Mouse (Mus musculus) brown adipose tissue, adult 24 weeks (tissue): ENCODE results near the gene Tenm2. TPM values are rescaled to one million over a fixed set of nuclear protein-coding genes. Genes with fewer than 3 reads are reported as not detected.

Experiments used
- H3K27ac ChIP-seq: fragments of 200-500 bp; replicated peaks from 2 replicates; pipeline ENCODE4 v1.5.1; 2012; ENCODE audit warnings: low read depth, mild to moderate bottlenecking, low read length
- H3K4me1 ChIP-seq: fragments of 200-500 bp; 2 replicates; pipeline ENCODE4 v1.6.1; 2012; ENCODE audit warnings: low read length, mixed read lengths; ENCODE audit not compliant: control insufficient read depth, insufficient read depth, insufficient read length
- H3K4me3 ChIP-seq: fragments of 200-500 bp; 2 replicates; pipeline ENCODE4 v1.5.1; 2012; ENCODE audit warnings: low read depth, mild to moderate bottlenecking, low read length, moderate library complexity; ENCODE audit not compliant: insufficient read depth
- polyA plus RNA-seq: library from polyadenylated mRNA; stranded (reverse); fragments of >200 nt; gene quantifications from 2 replicates; pipeline ENCODE4 v1.2.4, GENCODE M21; 2012; ENCODE audit not compliant: missing spikeins, insufficient read depth, insufficient read length

The Tenm2 gene
- polyA plus RNA-seq, 1 experiment: not detected

DNA sequence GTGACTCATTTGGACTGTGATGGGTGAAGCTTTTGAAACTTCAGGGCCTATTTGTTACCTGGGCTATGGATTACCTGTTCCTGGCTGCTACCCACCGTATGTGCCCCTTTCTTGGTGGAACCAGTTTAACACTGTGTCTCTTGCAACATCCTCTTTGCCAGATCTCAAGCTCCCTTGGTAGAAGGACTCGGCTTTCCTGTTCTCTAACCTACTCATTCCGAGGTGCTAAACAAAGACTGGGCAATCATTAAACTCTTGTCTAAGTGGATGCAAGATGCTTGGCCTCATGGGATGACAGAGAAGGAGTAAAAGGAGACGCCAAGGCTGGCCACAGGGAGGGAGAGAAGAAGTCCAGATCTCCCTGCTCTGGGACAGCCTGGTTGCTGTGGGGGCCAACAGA, 1198.5 kb downstream of the Tenm2 start:
- Histone ChIP-seq H3K4me3 (no peak overlapping the region), H3K4me1 (no peaks in the 10 kb centered on the region), H3K27ac (no peak overlapping the region)

DNA sequence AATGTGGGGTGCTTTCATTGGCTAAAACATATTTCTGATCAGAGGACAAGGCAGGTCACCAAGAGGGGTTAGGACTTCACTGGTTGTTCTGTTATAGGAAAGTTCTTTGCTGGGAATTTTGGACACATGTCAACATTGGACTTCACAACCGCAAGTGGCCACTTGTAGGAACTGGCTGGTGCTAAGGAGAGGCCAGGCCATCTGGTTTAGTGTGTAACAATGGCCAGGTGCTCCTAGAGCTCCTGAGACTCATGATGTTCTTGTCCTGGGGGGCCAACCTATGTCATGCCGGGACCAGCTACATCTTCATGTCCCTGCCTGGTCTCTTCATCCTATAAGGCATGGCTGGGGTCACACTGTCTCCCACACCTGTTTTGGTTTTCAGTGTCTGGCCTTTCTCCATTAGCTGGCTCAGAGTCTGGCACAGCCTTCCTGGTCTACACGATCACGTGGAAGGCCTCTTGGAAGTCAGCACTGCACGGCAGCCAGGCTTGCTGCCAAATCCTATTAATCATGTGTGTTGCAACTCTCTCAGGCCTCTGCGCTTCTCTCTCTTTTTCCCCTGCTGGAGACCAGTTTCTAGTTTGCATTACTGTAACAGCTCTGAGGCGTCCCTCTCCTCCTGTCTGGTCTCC, 1199.6 kb downstream of the Tenm2 start:
- Histone ChIP-seq H3K4me3 (no peak overlapping the region), H3K27ac (no peak overlapping the region), H3K4me1 (no peaks in the 10 kb centered on the region)

DNA sequence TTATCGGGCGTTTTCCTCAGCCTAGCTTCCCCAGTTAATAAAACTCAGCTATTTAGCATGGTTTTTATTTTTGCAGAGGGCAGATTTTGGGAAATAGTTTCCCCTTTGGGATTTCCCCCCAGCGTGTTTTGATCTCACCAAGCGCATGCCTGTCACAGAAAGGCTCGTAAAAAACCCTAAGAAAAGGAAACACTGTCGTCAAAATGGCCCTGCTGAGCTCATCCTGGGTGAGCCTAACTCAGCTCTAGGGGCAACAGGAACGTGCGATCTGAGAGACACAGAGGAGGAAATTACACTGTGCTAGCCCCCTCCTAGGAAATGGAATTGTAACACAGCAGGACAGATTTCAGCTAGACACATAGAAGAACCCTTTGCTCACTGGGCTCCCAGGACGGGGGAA, 1204.0 kb downstream of the Tenm2 start:
- Histone ChIP-seq H3K4me3 (no peak overlapping the region), H3K4me1 (no peaks in the 10 kb centered on the region), H3K27ac (no peak overlapping the region)

DNA sequence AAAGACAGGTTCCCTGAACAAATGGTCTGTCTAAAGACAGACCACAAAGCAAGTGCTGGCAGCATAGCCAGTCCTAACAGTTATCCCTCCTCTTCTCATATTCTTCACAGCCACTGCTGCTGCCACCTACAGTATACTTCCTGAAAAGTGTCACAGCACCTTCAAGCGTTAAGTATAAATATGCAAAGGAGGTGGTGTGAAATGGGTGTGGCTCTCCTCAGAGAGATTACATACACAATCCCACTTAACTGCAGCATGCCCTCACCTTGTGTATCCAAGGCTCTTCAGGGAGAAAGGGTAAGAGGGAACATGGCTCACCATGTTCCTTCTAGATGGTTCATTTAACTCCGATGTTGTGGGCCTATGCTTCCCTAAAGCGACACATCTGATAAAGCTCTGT, 1215.8 kb downstream of the Tenm2 start:
- H3K27ac ChIP-seq: no peak overlapping the region
- no peak overlapping the region for H3K4me3 ChIP-seq
- H3K4me1 ChIP-seq: no peaks in the 10 kb centered on the region

DNA sequence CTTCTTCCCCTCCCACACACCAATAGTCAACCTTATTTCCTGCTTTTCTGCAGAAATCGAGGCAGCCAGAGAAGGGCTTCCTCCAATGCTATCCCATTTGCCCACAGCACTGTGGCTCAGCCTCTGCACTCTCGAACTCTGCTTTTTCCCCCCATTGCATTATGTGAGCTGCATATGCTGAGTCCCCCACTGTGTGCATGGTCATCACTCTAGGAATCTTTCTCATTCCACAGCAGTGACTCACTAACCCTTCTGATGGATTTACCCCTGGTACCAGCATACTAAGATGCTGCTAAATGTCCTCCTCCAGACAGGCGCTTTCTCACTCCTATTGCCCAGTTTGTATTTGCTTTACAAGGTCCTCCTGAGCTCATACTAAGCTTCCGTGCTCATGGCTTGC, 1222.6 kb downstream of the Tenm2 start:
- Histone ChIP-seq H3K27ac (no peak overlapping the region), H3K4me1 (no peaks in the 10 kb centered on the region), H3K4me3 (no peak overlapping the region)

DNA sequence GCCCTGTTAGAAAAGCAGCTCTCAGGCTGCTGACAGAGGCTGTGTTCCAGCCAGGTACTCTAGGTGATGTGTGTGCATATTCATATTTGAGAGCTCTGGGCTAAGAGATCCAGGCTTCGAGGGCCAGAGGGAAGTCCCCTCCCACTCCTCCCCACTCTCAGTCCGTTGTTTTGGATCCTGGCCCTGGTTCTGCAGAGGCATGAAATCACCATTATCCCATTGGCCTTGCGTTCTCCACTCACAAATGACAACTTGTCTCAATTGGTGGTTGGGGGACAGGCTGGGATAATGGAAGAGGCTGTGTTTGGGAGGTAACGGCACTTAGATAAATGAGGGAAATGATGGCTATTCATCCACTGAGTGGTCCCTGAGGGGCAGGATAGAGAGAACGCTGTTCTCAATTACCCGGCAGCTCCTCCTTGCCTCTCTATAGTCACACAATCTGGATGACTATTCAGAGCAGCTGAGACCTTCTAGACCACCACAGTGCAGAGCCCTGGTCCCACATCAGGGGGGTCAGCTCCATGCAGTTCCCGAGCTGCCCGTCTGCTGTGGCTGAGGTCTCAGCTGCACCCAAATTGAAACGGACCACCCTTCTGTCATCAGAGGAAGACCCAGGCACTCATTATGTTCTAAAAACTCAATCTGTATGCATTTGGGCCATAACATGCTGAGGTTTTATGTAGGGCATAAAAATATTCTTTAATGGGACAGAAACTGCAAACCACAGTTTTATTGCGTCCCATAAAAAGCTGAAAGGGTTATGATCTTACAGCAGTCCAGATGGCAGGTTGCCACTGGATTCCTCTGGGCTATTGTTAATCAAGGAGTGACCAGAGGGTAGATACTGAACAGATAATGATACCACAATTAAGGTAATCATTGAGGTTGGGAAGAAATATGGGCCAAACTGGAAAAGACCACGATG, 1226.2 kb downstream of the Tenm2 start:
- no peak overlapping the region for H3K27ac ChIP-seq
- H3K4me1 ChIP-seq: no peaks in the 10 kb centered on the region
- no peak overlapping the region for H3K4me3 ChIP-seq

DNA sequence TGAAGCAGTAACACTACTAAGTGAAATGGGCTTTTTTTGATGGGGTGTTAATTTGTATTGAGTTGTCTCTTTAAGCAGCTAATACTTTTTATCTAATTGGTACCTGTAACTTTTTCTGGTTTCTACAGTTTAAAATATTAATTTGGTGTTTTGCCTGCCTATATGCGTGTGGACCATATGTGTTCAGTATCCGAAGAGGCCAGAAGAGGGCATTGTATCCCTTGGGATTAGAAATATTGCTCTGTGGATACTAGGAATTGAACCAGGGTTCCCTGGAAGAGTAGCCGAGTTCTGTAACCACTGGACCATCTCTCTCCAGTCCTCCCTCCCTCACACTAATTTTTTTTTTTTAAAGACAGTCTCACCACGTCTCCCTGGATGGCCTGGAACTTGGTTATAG, 1232.9 kb downstream of the Tenm2 start:
- H3K4me1 ChIP-seq: no peaks in the 10 kb centered on the region
- H3K27ac ChIP-seq: no peak overlapping the region
- no peak overlapping the region for H3K4me3 ChIP-seq

DNA sequence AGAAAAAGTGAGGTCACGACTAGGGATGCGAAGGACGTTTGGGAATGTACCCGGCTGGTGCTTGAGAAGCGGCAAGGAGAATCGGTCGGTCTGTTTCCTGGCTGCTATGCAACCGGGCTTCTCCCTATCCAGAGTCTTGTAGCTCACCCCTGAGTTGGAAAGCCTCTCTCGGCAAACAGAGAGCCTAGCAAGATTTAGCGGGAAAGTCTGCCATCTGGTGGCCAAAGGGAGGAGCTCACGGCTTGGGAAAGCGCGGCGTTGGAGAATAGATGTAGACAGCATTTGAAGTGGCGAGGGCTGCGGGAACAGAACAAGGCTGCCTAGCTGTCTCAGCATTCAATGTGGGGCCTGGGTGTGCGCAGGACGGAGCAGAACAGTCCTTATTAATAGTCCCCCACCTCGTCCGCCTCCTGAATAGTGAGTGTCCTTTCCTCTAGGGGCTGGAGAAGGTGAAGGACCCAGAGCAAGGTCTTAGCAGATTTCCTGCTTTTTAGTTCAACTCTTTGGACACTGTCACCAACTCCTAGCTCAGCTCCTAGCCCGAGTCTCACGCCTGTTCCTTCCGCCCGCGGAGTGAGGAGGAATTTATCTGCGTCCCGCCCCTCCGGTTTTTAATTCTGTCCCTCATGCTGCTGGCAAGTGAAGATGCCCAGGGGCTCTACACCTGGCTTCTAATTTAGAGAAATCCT, 1234.3 kb downstream of the Tenm2 start:
- Histone ChIP-seq H3K4me3 (peak overlapping the region; percentile 37; the same call in 1 of the 2 replicates), H3K4me1 (no peaks in the 10 kb centered on the region), H3K27ac (no peak overlapping the region)

DNA sequence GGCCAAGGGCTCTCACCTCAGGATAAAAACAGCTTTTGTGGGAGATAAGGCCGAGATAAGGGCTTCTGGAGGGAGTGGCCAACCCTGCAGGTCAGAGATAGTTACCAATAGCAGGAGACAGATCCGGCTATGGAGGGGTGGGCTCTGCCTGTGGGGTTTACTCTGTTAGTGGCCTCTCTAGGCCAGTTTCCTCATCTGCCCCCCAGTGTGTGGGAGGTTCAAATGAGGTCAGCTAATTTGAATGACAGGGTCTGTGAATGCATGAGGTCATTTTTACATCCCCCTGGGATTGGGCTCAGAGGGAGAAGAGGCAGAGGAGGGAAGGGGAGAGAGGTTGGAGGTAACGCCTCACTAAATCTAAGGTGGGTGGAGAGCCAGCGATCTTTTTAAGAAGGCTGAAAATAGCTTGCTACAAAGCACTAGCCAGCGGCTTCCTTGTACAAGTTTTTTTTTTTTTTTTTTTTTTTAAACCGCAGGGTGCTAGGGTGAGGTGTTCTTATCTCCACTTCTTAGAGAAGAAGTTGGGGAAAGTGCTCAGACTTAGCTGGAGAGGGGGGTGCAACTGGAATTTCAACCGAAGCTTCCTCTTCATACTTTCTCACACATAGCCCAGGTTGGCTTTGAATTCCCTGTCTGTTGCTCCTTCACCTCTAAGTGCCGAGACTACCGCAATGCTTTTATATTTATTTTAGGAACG, 1235.0 kb downstream of the Tenm2 start:
- Histone ChIP-seq H3K4me3 (peak overlapping the region; percentile 37; the same call in 1 of the 2 replicates), H3K4me1 (no peaks in the 10 kb centered on the region), H3K27ac (no peak overlapping the region)

DNA sequence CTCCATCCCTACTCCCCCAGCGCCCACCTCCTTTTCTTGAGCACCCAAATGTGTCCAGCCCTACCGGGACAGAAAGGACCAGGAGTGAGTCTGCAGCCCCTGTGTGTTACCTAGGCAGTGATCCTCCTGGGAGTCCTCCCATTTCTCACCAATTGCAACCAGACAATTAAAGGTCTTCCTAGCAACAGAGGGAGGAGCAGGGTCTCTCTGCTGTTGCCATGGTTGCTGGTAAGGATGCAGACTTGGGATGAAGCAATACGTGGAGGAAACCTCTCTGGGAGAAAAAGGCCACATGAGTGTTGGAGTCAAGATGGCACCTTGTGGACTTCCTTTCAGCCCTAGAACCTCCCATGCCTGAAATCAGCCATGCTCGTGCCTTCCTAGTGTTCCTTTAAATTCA, 1235.7 kb downstream of the Tenm2 start:
- no peak overlapping the region for H3K4me3 ChIP-seq
- H3K4me1 ChIP-seq: no peaks in the 10 kb centered on the region
- H3K27ac ChIP-seq: no peak overlapping the region

DNA sequence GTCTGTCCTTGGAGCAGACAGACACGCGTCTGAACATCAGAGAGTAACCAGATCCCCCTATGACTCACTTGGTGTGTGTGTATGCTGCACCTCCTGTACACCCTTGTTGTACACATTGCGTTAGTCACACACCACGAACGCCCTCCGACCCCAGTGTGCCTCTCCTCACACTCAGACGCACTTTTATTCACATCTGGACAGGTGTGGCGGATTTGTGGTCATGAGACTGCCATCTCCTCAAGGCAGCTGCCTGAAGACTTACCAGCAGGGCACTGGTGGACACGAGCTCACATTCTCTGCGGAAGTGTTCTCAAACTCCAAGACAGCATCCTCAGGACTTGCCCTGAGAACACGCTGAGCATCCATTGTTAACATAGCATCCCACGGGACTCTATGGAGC, 1237.7 kb downstream of the Tenm2 start:
- Histone ChIP-seq H3K27ac (no peak overlapping the region), H3K4me3 (no peak overlapping the region), H3K4me1 (no peaks in the 10 kb centered on the region)

DNA sequence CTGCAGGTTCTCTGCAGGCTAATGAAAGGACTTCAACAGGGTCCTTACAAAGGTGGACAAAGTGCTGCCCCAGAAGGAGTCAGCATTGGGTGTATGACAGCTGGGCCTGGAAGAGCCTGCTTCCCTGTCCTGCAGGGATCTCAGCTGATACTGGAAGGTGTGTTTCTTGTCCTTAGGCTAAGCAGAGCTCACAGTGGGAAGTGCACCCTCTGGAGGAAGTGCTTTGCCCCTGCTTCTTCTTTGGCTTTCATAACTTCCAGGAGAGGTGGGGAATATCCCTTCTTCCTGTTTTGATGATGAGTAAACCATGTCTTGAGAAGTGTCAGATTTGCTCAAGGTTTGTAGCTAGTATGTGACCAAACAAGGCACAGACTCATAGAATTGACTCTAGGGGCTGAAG, 1240.5 kb downstream of the Tenm2 start:
- Histone ChIP-seq H3K4me3 (no peak overlapping the region), H3K4me1 (no peaks in the 10 kb centered on the region), H3K27ac (no peak overlapping the region)

DNA sequence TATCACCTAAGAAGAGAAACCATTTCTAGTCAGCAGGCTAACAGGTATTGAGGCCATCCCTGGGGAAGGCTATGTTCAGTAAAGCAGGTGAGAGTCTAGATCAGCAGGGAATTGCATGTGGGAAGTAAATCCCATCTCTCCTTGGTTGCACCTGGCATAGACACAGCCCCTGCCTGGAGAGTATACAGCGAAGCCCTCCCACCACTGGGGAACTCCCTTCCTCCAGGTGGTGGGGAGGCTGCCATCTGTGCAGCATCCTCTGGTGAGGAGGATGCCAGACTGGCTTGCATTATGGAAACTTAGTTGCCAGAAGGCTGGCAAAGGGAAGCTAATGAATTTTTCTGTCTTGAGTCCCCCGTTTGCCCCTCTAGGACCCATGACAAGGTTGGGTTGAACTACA, 1243.9 kb downstream of the Tenm2 start:
- no peak overlapping the region for H3K27ac ChIP-seq
- no peaks in the 10 kb centered on the region for H3K4me1 ChIP-seq
- no peak overlapping the region for H3K4me3 ChIP-seq

DNA sequence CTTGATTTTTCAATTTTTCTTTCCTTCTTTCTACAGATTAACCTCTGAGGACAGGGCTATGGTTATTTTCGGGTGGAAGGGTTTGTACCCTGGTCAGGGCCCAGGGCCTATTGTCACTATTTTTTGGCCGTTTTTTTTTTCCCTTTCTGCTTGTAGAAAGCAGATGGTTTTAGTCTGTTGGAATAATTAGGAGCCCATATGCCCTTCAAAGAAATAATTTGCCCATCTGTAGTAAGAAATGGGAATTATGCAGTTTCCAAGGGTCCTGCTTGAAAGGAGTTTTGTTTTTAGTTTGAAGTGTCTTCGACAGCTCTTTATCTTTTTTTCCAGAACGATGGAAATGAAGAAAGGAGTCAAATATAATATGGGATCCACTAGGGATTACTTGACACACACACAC, 1245.8 kb downstream of the Tenm2 start:
- H3K27ac ChIP-seq: no peak overlapping the region
- H3K4me3 ChIP-seq: no peak overlapping the region

DNA sequence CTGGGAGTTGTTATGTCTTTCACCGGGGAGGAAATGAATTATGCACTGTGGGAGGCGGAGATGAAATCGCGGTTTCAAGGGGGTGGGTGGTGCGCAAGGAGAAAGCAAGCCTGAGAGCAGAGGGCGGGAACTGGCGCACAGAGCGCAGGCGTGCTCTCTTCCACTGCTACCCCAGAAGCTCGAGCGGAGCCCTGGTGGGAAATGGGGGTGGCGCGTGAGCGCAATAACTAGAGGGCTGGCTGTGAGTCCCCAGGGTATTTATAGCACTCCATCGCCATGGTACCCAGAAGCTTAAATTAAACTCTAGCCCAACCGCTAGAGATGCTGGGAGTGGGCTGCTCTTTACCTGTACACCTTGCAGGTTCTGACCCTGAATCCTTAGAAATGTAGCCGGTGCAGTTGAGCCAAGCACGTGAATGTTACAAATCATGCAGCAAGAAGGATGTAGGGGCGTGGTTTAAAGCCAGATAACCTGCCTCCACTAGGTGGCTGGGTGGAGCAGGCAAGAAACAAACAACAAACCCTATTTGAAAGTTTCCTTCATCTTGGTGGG, 1249.8 kb downstream of the Tenm2 start:
- Histone ChIP-seq H3K4me1 (no peaks in the 10 kb centered on the region), H3K4me3 (no peak overlapping the region), H3K27ac (no peak overlapping the region)

More for the DNA sequence above, 1245.8 kb downstream of the Tenm2 start:
- H3K4me1 ChIP-seq: no peaks in the 10 kb centered on the region
